Mouse (Mus musculus): Measurements from ENCODE around the gene Dnaic2. TPM values are rescaled to one million over a fixed set of nuclear protein-coding genes. Genes with fewer than 3 reads are reported as not detected.

Gene Dnaic2
- polyA plus RNA-seq, 1 experiment = not detected

DNA sequence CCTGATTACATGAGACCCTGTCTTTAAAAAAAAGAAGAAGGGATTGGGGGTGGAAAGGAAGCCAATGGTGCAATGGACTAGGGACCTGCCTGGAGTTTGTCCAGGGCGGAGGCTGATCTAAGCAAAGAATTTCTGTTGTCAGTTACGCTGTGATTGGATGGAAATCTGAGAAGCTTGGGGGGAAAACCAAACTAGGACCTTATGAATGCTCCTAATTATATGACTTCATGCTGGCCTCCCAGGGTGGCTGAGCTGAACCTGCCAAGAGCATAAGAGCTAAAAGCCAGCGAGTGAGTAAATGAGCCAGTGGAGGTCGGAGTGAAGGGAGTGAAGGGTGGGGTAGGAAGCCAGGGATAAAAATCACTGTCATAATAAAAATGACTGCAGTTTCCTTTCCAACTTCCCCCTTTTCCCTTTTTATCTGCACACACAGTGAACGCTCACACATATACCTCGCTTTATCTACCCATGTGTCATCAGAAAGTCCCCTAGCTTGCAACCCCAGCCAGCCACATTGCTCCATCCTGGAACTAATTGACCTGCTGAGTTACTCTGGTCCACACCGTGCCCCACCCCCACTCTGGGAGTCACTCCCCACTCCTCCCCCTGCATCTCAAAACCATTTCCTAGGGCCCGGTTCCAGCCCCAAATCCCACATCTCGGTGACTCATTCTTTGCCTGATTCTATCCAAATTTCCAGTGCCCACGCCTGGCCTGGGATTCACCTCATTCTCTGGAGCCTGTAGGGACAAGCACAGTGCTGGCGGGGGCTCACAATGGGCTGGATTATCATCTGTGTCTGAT, 2.2 kb upstream of the Dnaic2 start:
- Histone ChIP-seq H3K4me3 (replicated peaks; ENCODE audit: control insufficient read depth, low read depth, low read length) (no peak overlapping the region), H3K27ac (ENCODE audit: control insufficient read depth, insufficient read depth, low read depth, low read length, poor library complexity) (no peak overlapping the region), H3K4me1 (ENCODE audit: control insufficient read depth, insufficient read depth, low read length) (no peaks in the 10 kb centered on the region; the same call in 1 of the 2 replicates)
- WGBS = 46% methylated on average over 11 of the region's 11 CpGs
- TF ChIP-seq POLR2A (IDR thresholded peaks at IDR 0.05; ENCODE audit: borderline replicate concordance, control insufficient read depth, low read depth, low read length) = no peak
- TF ChIP-seq CTCF (IDR thresholded peaks at IDR 0.05; ENCODE audit: control insufficient read depth, insufficient read depth, low read length) = no peak

DNA sequence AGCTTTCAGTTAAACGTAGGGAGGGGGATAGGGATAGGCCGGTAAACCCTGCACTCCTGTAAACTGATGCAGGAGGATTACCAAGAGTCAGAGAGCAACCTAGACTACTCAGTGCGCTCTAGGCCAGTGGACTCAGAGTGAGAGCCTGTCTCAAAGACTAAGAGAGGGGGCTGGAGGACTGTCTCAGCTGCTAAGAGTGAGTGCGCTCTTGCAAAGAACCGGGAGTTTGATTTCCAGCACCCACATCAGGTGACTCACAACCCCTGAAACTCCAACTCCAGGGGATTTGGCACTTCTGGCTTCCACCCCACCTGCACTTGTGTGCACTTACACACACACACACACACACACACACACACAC, 598 bp downstream of the Dnaic2 start:
- H3K4me3 ChIP-seq (replicated peaks; ENCODE audit: control insufficient read depth, low read depth, low read length) = no peak overlapping the region
- 47% methylated on average over 5 of the region's 5 CpGs for WGBS
- TF ChIP-seq CTCF (IDR thresholded peaks at IDR 0.05; ENCODE audit: control insufficient read depth, insufficient read depth, low read length) = no peak
- no peak for TF ChIP-seq POLR2A (IDR thresholded peaks at IDR 0.05; ENCODE audit: borderline replicate concordance, control insufficient read depth, low read depth, low read length)
- H3K27ac ChIP-seq (ENCODE audit: control insufficient read depth, insufficient read depth, low read depth, low read length, poor library complexity) = no peak overlapping the region
- no peaks in the 10 kb centered on the region; the same call in 1 of the 2 replicates for H3K4me1 ChIP-seq (ENCODE audit: control insufficient read depth, insufficient read depth, low read length)

- no peak for TF ChIP-seq CTCF (IDR thresholded peaks at IDR 0.05; ENCODE audit: control insufficient read depth, insufficient read depth, low read length)
- TF ChIP-seq POLR2A (IDR thresholded peaks at IDR 0.05; ENCODE audit: borderline replicate concordance, control insufficient read depth, low read depth, low read length) = no peak
- Histone ChIP-seq H3K27ac (ENCODE audit: control insufficient read depth, insufficient read depth, low read depth, low read length, poor library complexity) (no peak overlapping the region), H3K4me1 (ENCODE audit: control insufficient read depth, insufficient read depth, low read length) (no peaks in the 10 kb centered on the region; the same call in 1 of the 2 replicates), H3K4me3 (replicated peaks; ENCODE audit: control insufficient read depth, low read depth, low read length) (no peak overlapping the region)
- whole genome bisulfite sequencing = 25% methylated on average over 5 of the region's 5 CpGs
These were observed 1.1 kb downstream of the Dnaic2 start for GRCm38 (mm10) chr11:114728333-114728732.

DNA sequence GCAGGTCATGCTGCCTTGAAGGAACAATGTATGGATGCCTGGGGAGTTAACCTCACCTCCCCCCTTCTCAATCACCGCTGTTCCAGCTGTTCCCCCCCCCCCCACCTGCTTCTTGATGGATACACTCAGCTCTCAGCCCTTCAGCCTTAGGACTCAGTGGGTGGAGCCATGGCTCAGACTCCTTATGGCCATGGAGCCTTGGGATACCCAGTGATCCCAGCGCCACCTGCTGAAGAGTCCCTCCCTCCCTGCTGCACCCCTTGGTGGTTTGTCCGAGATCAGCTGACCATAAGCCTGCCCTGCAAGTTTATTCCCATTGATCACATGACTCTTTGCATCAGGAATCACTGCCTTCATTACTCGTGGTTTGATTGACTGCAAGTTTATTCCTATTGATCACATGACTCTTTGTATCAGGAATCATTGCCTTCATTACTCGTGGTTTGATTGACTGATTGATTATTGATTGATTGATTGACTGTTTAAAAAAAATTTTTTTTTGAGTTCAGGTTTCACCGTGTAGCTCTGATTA, 2.7 kb downstream of the Dnaic2 start:
- 73% methylated on average over 6 of the region's 6 CpGs for WGBS
- TF ChIP-seq CTCF (IDR thresholded peaks at IDR 0.05; ENCODE audit: control insufficient read depth, insufficient read depth, low read length) (no peak), POLR2A (IDR thresholded peaks at IDR 0.05; ENCODE audit: borderline replicate concordance, control insufficient read depth, low read depth, low read length) (no peak)
- H3K27ac ChIP-seq (ENCODE audit: control insufficient read depth, insufficient read depth, low read depth, low read length, poor library complexity) = no peak overlapping the region
- no peak overlapping the region for H3K4me3 ChIP-seq (replicated peaks; ENCODE audit: control insufficient read depth, low read depth, low read length)
- H3K4me1 ChIP-seq (ENCODE audit: control insufficient read depth, insufficient read depth, low read length) = no peaks in the 10 kb centered on the region; the same call in 1 of the 2 replicates

- 83% methylated on average over 4 of the region's 4 CpGs for WGBS
- Histone ChIP-seq H3K4me1 (ENCODE audit: control insufficient read depth, insufficient read depth, low read length) (no peaks in the 10 kb centered on the region; the same call in 1 of the 2 replicates), H3K27ac (ENCODE audit: control insufficient read depth, insufficient read depth, low read depth, low read length, poor library complexity) (no peak overlapping the region), H3K4me3 (replicated peaks; ENCODE audit: control insufficient read depth, low read depth, low read length) (no peak overlapping the region)
- TF ChIP-seq POLR2A (IDR thresholded peaks at IDR 0.05; ENCODE audit: borderline replicate concordance, control insufficient read depth, low read depth, low read length) (no peak), CTCF (IDR thresholded peaks at IDR 0.05; ENCODE audit: control insufficient read depth, insufficient read depth, low read length) (no peak)
These were observed 4.5 kb downstream of the Dnaic2 start for GRCm38 (mm10) chr11:114731711-114732110.

DNA sequence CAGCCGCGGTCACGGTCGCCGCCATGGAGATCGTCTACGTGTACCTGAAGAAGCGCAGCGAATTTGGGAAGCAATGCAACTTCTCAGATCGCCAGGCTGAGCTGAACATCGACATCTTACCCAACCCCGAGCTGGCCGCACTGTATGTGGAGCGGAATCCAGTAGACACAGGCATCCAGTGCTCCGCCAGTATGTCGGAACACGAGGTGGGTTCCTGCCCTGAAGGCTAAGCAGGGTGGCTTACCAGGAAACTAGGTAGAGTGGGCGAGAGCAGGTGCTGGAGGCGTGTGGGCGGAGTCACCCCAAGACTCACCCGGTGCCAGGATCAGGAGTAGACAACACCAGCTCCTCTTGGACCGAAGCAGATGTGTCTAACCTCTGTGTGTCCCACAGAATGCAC, 5.7 kb downstream of the Dnaic2 start:
- H3K27ac ChIP-seq (ENCODE audit: control insufficient read depth, insufficient read depth, low read depth, low read length, poor library complexity) = no peak overlapping the region
- no peak overlapping the region for H3K4me3 ChIP-seq (replicated peaks; ENCODE audit: control insufficient read depth, low read depth, low read length)
- no peak for TF ChIP-seq POLR2A (IDR thresholded peaks at IDR 0.05; ENCODE audit: borderline replicate concordance, control insufficient read depth, low read depth, low read length)
- TF ChIP-seq CTCF (IDR thresholded peaks at IDR 0.05; ENCODE audit: control insufficient read depth, insufficient read depth, low read length) = no peak
- H3K4me1 ChIP-seq (ENCODE audit: control insufficient read depth, insufficient read depth, low read length) = no peaks in the 10 kb centered on the region; the same call in 1 of the 2 replicates
- WGBS = 78% methylated on average over 22 of the region's 22 CpGs

DNA sequence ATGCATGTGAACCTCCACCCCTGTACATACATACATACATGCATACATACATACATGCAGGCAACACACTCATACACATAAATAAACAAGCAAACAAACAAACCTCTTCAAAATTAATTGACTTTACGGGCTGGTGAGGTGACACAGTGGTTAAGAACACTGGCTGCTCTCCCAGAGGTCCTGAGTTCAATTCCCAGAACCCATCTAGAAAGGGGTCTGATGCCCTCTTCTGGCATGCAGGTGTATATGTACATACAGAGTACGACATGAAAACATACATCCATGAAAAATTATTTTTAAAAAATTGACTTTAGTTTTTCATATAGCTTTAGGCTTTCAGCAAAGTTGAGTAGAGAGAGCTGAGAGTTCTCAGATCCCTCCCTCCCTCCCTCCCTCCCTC, 8.9 kb downstream of the Dnaic2 start:
- H3K4me3 ChIP-seq (replicated peaks; ENCODE audit: control insufficient read depth, low read depth, low read length) = no peak overlapping the region
- no peak overlapping the region for H3K27ac ChIP-seq (ENCODE audit: control insufficient read depth, insufficient read depth, low read depth, low read length, poor library complexity)
- TF ChIP-seq CTCF (IDR thresholded peaks at IDR 0.05; ENCODE audit: control insufficient read depth, insufficient read depth, low read length) (no peak), POLR2A (IDR thresholded peaks at IDR 0.05; ENCODE audit: borderline replicate concordance, control insufficient read depth, low read depth, low read length) (no peak)
- 56% methylated on average over 2 of the region's 2 CpGs for WGBS
- H3K4me1 ChIP-seq (ENCODE audit: control insufficient read depth, insufficient read depth, low read length) = no peaks in the 10 kb centered on the region; the same call in 1 of the 2 replicates

- WGBS = 70% methylated on average over 11 of the region's 11 CpGs
- no peak for TF ChIP-seq POLR2A (IDR thresholded peaks at IDR 0.05; ENCODE audit: borderline replicate concordance, control insufficient read depth, low read depth, low read length)
- TF ChIP-seq CTCF (IDR thresholded peaks at IDR 0.05; ENCODE audit: control insufficient read depth, insufficient read depth, low read length) = peak; percentile 46; the same call in 1 of the 2 replicates
These were observed 9.9 kb downstream of the Dnaic2 start for GRCm38 (mm10) chr11:114736913-114737624.

More at GRCm38 (mm10) chr11:114736913-114737624, 9.9 kb downstream of the Dnaic2 start:
- no peak overlapping the region for H3K4me3 ChIP-seq (replicated peaks; ENCODE audit: control insufficient read depth, low read depth, low read length)
- no peak overlapping the region for H3K27ac ChIP-seq (ENCODE audit: control insufficient read depth, insufficient read depth, low read depth, low read length, poor library complexity)
- H3K4me1 ChIP-seq (ENCODE audit: control insufficient read depth, insufficient read depth, low read length) = no peaks in the 10 kb centered on the region; the same call in 1 of the 2 replicates

Measured in bone marrow, adult 2 months (tissue).